In genomic region chr5:35563449-35563848, GRCm38 (mm10) we compare ENCODE assay signal across 10 mouse cellular contexts. TPM values are rescaled to one million over a fixed set of nuclear protein-coding genes. Genes with fewer than 3 reads are reported as not detected.
DNase-seq lines count a peak whose midpoint lies in the region; ATAC-seq and TF ChIP-seq lines count a peak whose summit lies in the region.
"Had no signal": no experiment of that assay in that cellular context is flagged by ENCODE, and none has a peak within 500 bp of the region (broad histone marks: within the 10 kb centered on the region; RNA-seq: fewer than 3 reads in every experiment).

No protein-coding gene starts in this region.

- H3K36me3 ChIP-seq in liver, embryonic 13.5 days, result peaks cover 87% of the 10 kb centered on the region

- POLR2A ChIA-PET in Patski (lab: Charles Lee), result interaction anchor here (1.2 kb wide), 1 partner anchor 10 kb away, joined by 3 read pairs; no protein-coding TSS in a partner anchor

- WGBS in liver, embryonic 13.5 days (ENCODE audit: insufficient replicate concordance), result 0% methylated on average over 1 of the region's 1 CpGs

- H3K4me2 ChIP-seq in liver, embryonic 13.5 days, result no peak overlapping the region
- H3K4me2 ChIP-seq: neural tube, embryonic 12.5 days had no signal

- H3K27ac ChIP-seq in liver, embryonic 13.5 days, result no peak overlapping the region
- H3K27ac ChIP-seq: neural tube, embryonic 12.5 days had no signal

- H3K4me3 ChIP-seq in liver, embryonic 13.5 days (replicated peaks), result no peak overlapping the region
- H3K4me3 ChIP-seq: erythroblast, embryonic 14.5 days; neural tube, embryonic 12.5 days had no signal

- no peak overlapping the region for H3K9ac ChIP-seq in liver, embryonic 13.5 days

- no peaks in the 10 kb centered on the region for H3K27me3 ChIP-seq in Patski
- no peaks in the 10 kb centered on the region for H3K27me3 ChIP-seq in liver, embryonic 13.5 days
- H3K27me3 ChIP-seq: neural tube, embryonic 12.5 days had no signal

- ATAC-seq in Patski, result peak; percentile 60
- peak; percentile 53; the same call in 1 of the 2 replicates for ATAC-seq in liver, embryonic 13.5 days (ENCODE audit: low read depth)

- in situ Hi-C loops in Patski (cut with MboI; ENCODE audit: low pct_unique_long_range_greater_than_20kb), result no loop called here

- CTCF ChIA-PET in Patski (lab: Charles Lee), result interaction anchor here (0.8 to 3.7 kb wide), 6 partner anchors 9 to 39 kb away, joined by 3 to 32 read pairs (median 5); partner anchors contain the start of genes Cpz and Trmt44

- DNase-seq in A20 (ENCODE audit: low read depth, low spot score) (peak; percentile 72), Patski (ENCODE audit: low read depth, low spot score) (no peak)
- DNase-seq in cerebellum, postnatal 10 days, result peak; percentile 91 to 95
- DNase-seq in gastrocnemius, postnatal 10 days, result peak; percentile 91
- peak; percentile 76 for DNase-seq in kidney, adult 9 months
- peak; percentile 49 for DNase-seq in liver, embryonic 13.5 days
- DNase-seq in retina, postnatal 7 days (ENCODE audit: low read depth, low spot score), result peak; percentile 51
- DNase-seq in thymus, postnatal 4 days, result peak; percentile 88

- TF ChIP-seq CTCF in Patski (IDR thresholded peaks at IDR 0.05), result no peak

- peaks cover 3% of the 10 kb centered on the region; the same call in 1 of the 2 replicates for H3K4me1 ChIP-seq in liver, embryonic 13.5 days (replicated peaks)
- H3K4me1 ChIP-seq: neural tube, embryonic 12.5 days had no signal

- no peaks in the 10 kb centered on the region for H3K9me3 ChIP-seq in liver, embryonic 13.5 days (replicated peaks)
- H3K9me3 ChIP-seq: neural tube, embryonic 12.5 days had no signal

RNA-seq across cellular contexts. Expression of gene Trmt44, which starts 11.4 kb away (rescaled TPM):
- 6.1 TPM for polyA plus RNA-seq in Patski (2021)
- 1 to 10 TPM; 2.0 to 3.9 TPM for total RNA-seq in gastrocnemius, postnatal 10 days (2021)
- 3.1 and 3.4 TPM in 2 replicates for polyA plus RNA-seq in liver, embryonic 13.5 days (2015; fragmentation: Nextera tagmentation; extraction: Ambion mirVana)

RNA-seq across cellular contexts. Expression of gene Acox3, which starts 19.4 kb away (rescaled TPM):
- 44.7 TPM for polyA plus RNA-seq in Patski (2021)
- total RNA-seq in gastrocnemius, postnatal 10 days (2021), result 10 to 100 TPM; 11.1 to 14.5 TPM
- polyA plus RNA-seq in liver, embryonic 13.5 days (2015; fragmentation: Nextera tagmentation; extraction: Ambion mirVana), result 2.2 and 2.7 TPM in 2 replicates

RNA-seq across cellular contexts. Expression of gene Cpz, which starts 38.0 kb away (rescaled TPM):
- 0.12 TPM for polyA plus RNA-seq in Patski (2021)
- 10 to 100 TPM; 18.3 to 26.3 TPM for total RNA-seq in gastrocnemius, postnatal 10 days (2021)
- 1.2 and 1.4 TPM in 2 replicates for polyA plus RNA-seq in liver, embryonic 13.5 days (2015; fragmentation: Nextera tagmentation; extraction: Ambion mirVana)
- polyA plus RNA-seq: erythroblast, embryonic 14.5 days had no signal

Comparison
In these comparisons a context has a peak if more than half of its experiments do, and no peak if none do; other contexts are left out.
1. RNA of gene Acox3, which starts 19.4 kb away (polyA plus RNA-seq): 44.7 TPM in Patski (single experiment); 2.2 to 2.7 TPM in liver, embryonic 13.5 days; every median in the first group is over 10 times any median in the second.